Mouse (Mus musculus) megakaryocyte, embryonic 14.5 days (primary cell): Measurements from ENCODE around the gene Gramd4.

Source experiments
- FLI1 ChIP-seq: IDR thresholded peaks from 2 replicates; pipeline ENCODE4 v1.6.1; 2012; ENCODE audit warnings: low read length, inconsistent platforms, mixed read lengths
- GATA1 ChIP-seq: IDR thresholded peaks from 3 replicates; pipeline ENCODE4 v1.6.1; 2012; ENCODE audit warnings: mixed read lengths, low read length, inconsistent platforms, borderline replicate concordance

- TF ChIP-seq GATA1 = no peak
- no peak for TF ChIP-seq FLI1
These were observed 960 bp downstream of the Gramd4 start for GRCm38 (mm10) chr15:86058394-86058915.
